Comparison of ENCODE assay signal across 16 mouse cellular contexts in the genomic region with DNA sequence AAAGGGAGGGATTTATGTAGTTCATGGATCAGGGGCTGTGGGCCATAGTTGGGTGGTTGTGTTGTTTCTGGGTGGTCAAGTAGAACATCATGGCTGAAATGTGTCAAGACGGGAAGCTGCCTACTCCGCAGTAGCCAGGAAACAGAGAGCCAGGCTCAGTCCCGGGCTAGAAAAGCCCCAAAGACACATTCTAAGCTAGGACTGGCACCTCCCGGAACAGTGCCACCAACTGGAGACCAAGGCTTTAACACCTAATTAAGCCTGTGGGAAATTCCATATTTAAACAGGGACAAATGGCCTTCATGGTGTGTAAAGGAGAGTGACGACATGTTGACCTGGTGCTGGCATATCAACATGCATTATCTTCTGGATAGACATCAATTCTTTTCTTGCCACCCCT. TPM values are rescaled to one million over a fixed set of nuclear protein-coding genes. Genes with fewer than 3 reads are reported as not detected.
A peak's percentile ranks its signal among the peaks of the same experiment; 100 is the strongest.
DNase-seq lines count a peak whose midpoint lies in the region; ATAC-seq and TF ChIP-seq lines count a peak whose summit lies in the region.
"Had no signal": no experiment of that assay in that cellular context is flagged by ENCODE, and none has a peak within 500 bp of the region (broad histone marks: within the 10 kb centered on the region; RNA-seq: fewer than 3 reads in every experiment).

No protein-coding gene starts in this region.

- no peak overlapping the region for H3K4me3 ChIP-seq in heart, embryonic 10.5 days
- no peak overlapping the region for H3K4me3 ChIP-seq in heart, embryonic 12.5 days
- H3K4me3 ChIP-seq in liver, postnatal 0 days (ENCODE audit: low read depth, low read length) = no peak overlapping the region
- H3K4me3 ChIP-seq: limb, embryonic 12.5 days; midbrain, embryonic 15.5 days had no signal

- no peaks in the 10 kb centered on the region for H3K36me3 ChIP-seq in heart, embryonic 10.5 days
- H3K36me3 ChIP-seq in heart, embryonic 12.5 days = no peaks in the 10 kb centered on the region
- H3K36me3 ChIP-seq in liver, postnatal 0 days (replicated peaks; ENCODE audit: insufficient read depth, low read length) = no peaks in the 10 kb centered on the region
- H3K36me3 ChIP-seq: limb, embryonic 12.5 days; midbrain, embryonic 15.5 days had no signal

- no peak overlapping the region for H3K9ac ChIP-seq in heart, embryonic 12.5 days
- no peak overlapping the region for H3K9ac ChIP-seq in liver, postnatal 0 days (replicated peaks)
- H3K9ac ChIP-seq: forebrain, postnatal 0 days; limb, embryonic 12.5 days; liver, embryonic 14.5 days; midbrain, embryonic 15.5 days had no signal

- no peak for ATAC-seq in heart, embryonic 12.5 days (ENCODE audit: insufficient number of reproducible peaks, low FRiP score)
- no peak for ATAC-seq in liver, postnatal 0 days
- peak; percentile 45 for ATAC-seq in CD4-positive, CD25-positive, alpha-beta regulatory T cell, adult 4 months
- ATAC-seq: forebrain, postnatal 0 days; midbrain, embryonic 15.5 days had no signal

- 72% methylated on average over 5 of the region's 5 CpGs for WGBS in heart, embryonic 10.5 days
- 83% methylated on average over 5 of the region's 5 CpGs for WGBS in heart, embryonic 12.5 days
- WGBS in liver, postnatal 0 days (ENCODE audit: insufficient replicate concordance) = 70% methylated on average over 5 of the region's 5 CpGs

- H3K27me3 ChIP-seq in heart, embryonic 10.5 days (ENCODE audit: insufficient read depth, poor library complexity, severe bottlenecking) = no peaks in the 10 kb centered on the region
- H3K27me3 ChIP-seq in heart, embryonic 12.5 days (replicated peaks) = no peaks in the 10 kb centered on the region
- H3K27me3 ChIP-seq in liver, postnatal 0 days (ENCODE audit: insufficient read depth, low read length) = no peaks in the 10 kb centered on the region
- H3K27me3 ChIP-seq: limb, embryonic 12.5 days; midbrain, embryonic 15.5 days had no signal

- TF ChIP-seq CTCF in liver, postnatal 0 days (IDR thresholded peaks at IDR 0.05; ENCODE audit: low read depth) = peak; percentile 33; the same call in 1 of the 2 replicates

- H3K4me1 ChIP-seq in heart, embryonic 10.5 days = 0 out of 2 replicates have a peak, but pooled peaks cover 3% of the 10 kb centered on the region
- peaks cover 6% of the 10 kb centered on the region for H3K4me1 ChIP-seq in heart, embryonic 12.5 days (replicated peaks)
- H3K4me1 ChIP-seq in liver, postnatal 0 days (ENCODE audit: insufficient read depth) = no peaks in the 10 kb centered on the region
- H3K4me1 ChIP-seq: midbrain, embryonic 15.5 days had no signal

- no peaks in the 10 kb centered on the region for H3K9me3 ChIP-seq in heart, embryonic 10.5 days
- H3K9me3 ChIP-seq in heart, embryonic 12.5 days (replicated peaks) = no peaks in the 10 kb centered on the region
- H3K9me3 ChIP-seq in liver, postnatal 0 days (ENCODE audit: low read length) = no peaks in the 10 kb centered on the region
- H3K9me3 ChIP-seq: limb, embryonic 12.5 days; midbrain, embryonic 15.5 days had no signal

- peak; percentile 53 for DNase-seq in heart, embryonic 10.5 days (ENCODE audit: low spot score)
- no peak for DNase-seq in liver, postnatal 0 days
- DNase-seq in liver = no peak
- peak; percentile 46 for DNase-seq in ZHBTc4 (ENCODE audit: low read depth, low spot score)
- no peak for DNase-seq in adrenal gland, adult 2 months
- DNase-seq: adrenal gland, postnatal 36 days; cerebellum, adult 8-10 months; forebrain, postnatal 0 days; heart, postnatal 4 days; retina, postnatal 1 day had no signal

- TF ChIP-seq EP300 in liver, postnatal 0 days (IDR thresholded peaks at IDR 0.05; ENCODE audit: low read depth) = no peak

- no peak overlapping the region for H3K4me2 ChIP-seq in heart, embryonic 12.5 days
- H3K4me2 ChIP-seq in liver, postnatal 0 days (ENCODE audit: low read depth, low read length) = no peak overlapping the region
- H3K4me2 ChIP-seq: limb, embryonic 12.5 days; midbrain, embryonic 15.5 days had no signal

- H3K27ac ChIP-seq in heart, embryonic 10.5 days = no peak overlapping the region
- no peak overlapping the region for H3K27ac ChIP-seq in heart, embryonic 12.5 days (ENCODE audit: poor library complexity, severe bottlenecking)
- no peak overlapping the region for H3K27ac ChIP-seq in liver, postnatal 0 days (ENCODE audit: low read depth)
- H3K27ac ChIP-seq: limb, embryonic 12.5 days; liver, embryonic 14.5 days; macrophage; midbrain, embryonic 15.5 days had no signal

RNA-seq across cellular contexts. Expression of a gene that starts 50.0 kb away (rescaled TPM):
- polyA plus RNA-seq in heart, embryonic 10.5 days (2016; fragmentation: Nextera tagmentation; extraction: Ambion mirVana) = 45.0 and 57.7 TPM in 2 replicates
- 63.6 and 66.1 TPM in 2 replicates for polyA plus RNA-seq in heart, embryonic 12.5 days (2016; fragmentation: Nextera tagmentation; extraction: Ambion mirVana)
- polyA plus RNA-seq in liver, postnatal 0 days (2015; fragmentation: Nextera tagmentation; extraction: Ambion mirVana) = 8.8 and 11.1 TPM in 2 replicates
- polyA plus RNA-seq in CD4-positive, CD25-positive, alpha-beta regulatory T cell, adult 4 months (2017; shearing (Covaris generic)) = 10 to 100 TPM; 21.3 to 27.9 TPM
- total RNA-seq in adrenal gland, adult 2 months (2021) = 10 to 100 TPM; 31.2 to 31.9 TPM
- polyA plus RNA-seq in adrenal gland, adult 2 months (2012; rRNA removed) = 7.1 and 9.2 TPM in 2 replicates

Comparison
In these comparisons a context has a peak if more than half of its experiments do, and no peak if none do; other contexts are left out.
1. DNase-seq: peak in heart, embryonic 10.5 days (single experiment) and ZHBTc4 (single experiment); none in liver, postnatal 0 days (single experiment), liver (single experiment) and adrenal gland, adult 2 months (single experiment).